Mouse (Mus musculus) intestine, embryonic 14.5 days (tissue): ENCODE data around the gene Cpsf7. TPM values are rescaled to one million over a fixed set of nuclear protein-coding genes. Genes with fewer than 3 reads are reported as not detected.
A peak's percentile ranks its signal among the peaks of the same experiment; 100 is the strongest.

Experiments used
- ATAC-seq: fragments of 200-750 bp; cut with Nextera tagmentation; replicated peaks from 2 replicates; pipeline ENCODE4 v1.8.0; 2017; ENCODE audit warnings: low read depth, moderate number of reproducible peaks, moderate TSS enrichment, moderate library complexity; ENCODE audit not compliant: low FRiP score, low TSS enrichment
- DNase-seq: peaks from one replicate; pipeline ENCODE4 v3.0.0-alpha.2; 2018; ENCODE audit warnings: low spot score
- H3K27ac ChIP-seq: fragments of 300-500 bp; sonication (generic); 2 replicates; pipeline ENCODE4 v1.5.1; 2014; ENCODE audit warnings: low read depth, mild to moderate bottlenecking, control low read depth
- H3K27me3 ChIP-seq: fragments of 300-500 bp; sonication (generic); replicated peaks from 2 replicates; pipeline ENCODE4 v1.6.1; 2014; ENCODE audit warnings: low read length, control low read depth; ENCODE audit not compliant: control insufficient read depth, insufficient read depth
- H3K36me3 ChIP-seq: fragments of 300-500 bp; sonication (generic); 2 replicates; pipeline ENCODE4 v1.6.1; 2014; ENCODE audit warnings: low read length, control low read depth; ENCODE audit not compliant: control insufficient read depth, insufficient read depth
- H3K4me1 ChIP-seq: fragments of 300-500 bp; sonication (generic); replicated peaks from 2 replicates; pipeline ENCODE4 v1.6.1; 2014; ENCODE audit warnings: low read length, control low read depth, mixed read lengths; ENCODE audit not compliant: control insufficient read depth, insufficient read depth
- H3K4me2 ChIP-seq: fragments of 300-500 bp; sonication (generic); 2 replicates; pipeline ENCODE4 v1.6.1; 2014; ENCODE audit warnings: low read length
- H3K4me3 ChIP-seq: fragments of 300-500 bp; sonication (generic); 2 replicates; pipeline ENCODE4 v1.5.1; 2014; ENCODE audit warnings: low read depth, low read length, control low read depth, mixed read lengths
- H3K9ac ChIP-seq: fragments of 300-500 bp; sonication (generic); 2 replicates; pipeline ENCODE4 v1.6.1; 2014; ENCODE audit warnings: mild to moderate bottlenecking, low read length
- H3K9me3 ChIP-seq: fragments of 300-500 bp; sonication (generic); 2 replicates; pipeline ENCODE4 v1.6.1; 2016; ENCODE audit warnings: low read length, control low read depth; ENCODE audit not compliant: control insufficient read depth
- WGBS: fragments of 180-500 bp; shearing (Covaris S2); extraction: QIAGEN DNeasy Blood & Tissue Kit; methylation state at CpG from one replicate; pipeline ENCODE4 v1.1.7; 2014; 5-methylcytosine and 5-hydroxymethylcytosine counted together
- polyA plus RNA-seq: library from polyadenylated mRNA; unstranded; fragments of >200 nt; fragmentation: Nextera tagmentation; extraction: Ambion mirVana; gene quantifications from 2 replicates; pipeline ENCODE4 v1.2.1, GENCODE M21; 2014

The Cpsf7 gene
- polyA plus RNA-seq, 1 experiment from 2014 or later: 51.0 TPM

DNA sequence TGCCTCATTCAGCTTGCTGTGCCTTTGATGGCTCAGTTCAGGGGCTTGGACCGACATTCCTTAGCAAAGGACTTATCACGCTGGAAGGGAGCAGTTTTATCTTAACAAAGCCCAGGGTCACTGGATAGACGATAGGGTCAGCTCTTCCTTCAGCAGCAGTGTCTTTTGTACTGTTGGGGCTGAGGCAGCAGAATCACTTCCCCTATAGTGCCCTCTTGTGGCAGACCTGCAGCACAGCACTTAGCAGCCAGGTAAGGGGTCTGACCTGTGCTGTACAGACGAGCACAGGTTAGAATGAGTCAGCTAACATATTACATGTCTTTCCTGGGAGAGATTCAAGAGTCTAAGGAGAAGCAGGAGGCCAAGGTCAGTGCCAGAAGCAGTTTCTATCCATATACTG is 22.5 kb upstream of the Cpsf7 start:
- H3K4me1 ChIP-seq: peaks cover 7% of the 10 kb centered on the region; the same call in 1 of the 2 replicates
- H3K4me3 ChIP-seq: no peak overlapping the region
- no peaks in the 10 kb centered on the region for H3K9me3 ChIP-seq
- 0 out of 2 replicates have a peak, but pooled peaks have one; percentile 71 for ATAC-seq
- 8% methylated on average over 4 of the region's 4 CpGs for WGBS
- H3K27ac ChIP-seq: no peak overlapping the region
- H3K36me3 ChIP-seq: peaks cover 54% of the 10 kb centered on the region
- H3K9ac ChIP-seq: no peak overlapping the region
- no peak overlapping the region for H3K4me2 ChIP-seq
- DNase-seq: peak; percentile 70
- H3K27me3 ChIP-seq: no peaks in the 10 kb centered on the region

DNA sequence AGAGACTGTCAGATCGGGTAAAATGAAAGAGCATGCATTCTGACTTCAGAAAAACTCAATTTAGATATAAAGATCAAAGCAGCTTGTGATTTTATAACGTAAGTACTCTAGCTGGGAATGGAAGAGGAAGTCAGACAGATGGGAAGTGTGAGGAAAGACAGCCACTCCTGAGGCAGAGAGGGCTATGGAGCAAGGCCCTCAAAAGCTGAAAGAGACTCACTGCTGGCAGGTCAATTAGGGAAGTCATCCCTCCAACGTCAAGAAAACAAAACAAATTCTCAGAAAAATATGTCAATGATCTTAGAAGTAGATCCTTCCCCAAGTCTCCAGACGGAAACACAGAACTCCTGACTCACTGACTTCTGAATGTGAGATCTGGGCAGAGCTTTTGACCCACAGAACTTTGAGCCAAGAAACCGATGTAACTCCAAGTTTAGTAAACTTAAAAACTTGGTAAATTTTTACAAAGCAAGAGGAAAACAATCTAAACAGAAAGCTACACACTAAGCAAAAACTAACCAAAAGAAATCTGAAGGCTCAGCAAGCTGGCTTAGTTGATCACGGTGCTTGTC is 14.2 kb upstream of the Cpsf7 start:
- WGBS: 77% methylated on average over 6 of the region's 6 CpGs
- ATAC-seq: no peak
- no peak overlapping the region for H3K27ac ChIP-seq
- no peak overlapping the region for H3K4me2 ChIP-seq
- H3K27me3 ChIP-seq: no peaks in the 10 kb centered on the region
- no peak overlapping the region for H3K9ac ChIP-seq
- H3K4me1 ChIP-seq: no peaks in the 10 kb centered on the region
- no peak for DNase-seq
- H3K9me3 ChIP-seq: no peaks in the 10 kb centered on the region
- peaks cover 54% of the 10 kb centered on the region for H3K36me3 ChIP-seq
- no peak overlapping the region for H3K4me3 ChIP-seq

DNA sequence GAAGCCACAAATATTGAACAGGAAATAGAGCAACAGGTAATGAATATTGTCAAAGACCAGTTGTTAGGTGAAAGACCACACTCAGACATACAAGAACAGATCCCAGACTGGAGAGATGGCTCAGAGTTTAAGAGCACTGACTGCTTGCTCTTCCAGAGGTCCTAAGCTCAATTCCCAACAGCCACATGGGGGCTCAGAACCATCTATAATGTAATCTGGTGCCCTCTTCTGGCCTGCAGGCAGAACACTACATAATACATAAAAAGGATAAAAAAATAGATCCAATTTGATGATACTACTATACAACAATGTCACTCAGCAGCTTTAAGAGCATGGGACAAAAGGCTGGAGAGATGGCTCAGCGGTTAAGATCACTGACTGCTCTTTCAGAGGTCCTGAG is 4.7 kb upstream of the Cpsf7 start:
- no peak overlapping the region for H3K4me3 ChIP-seq
- ATAC-seq (no peak), DNase-seq (no peak)
- peaks cover 21% of the 10 kb centered on the region for H3K36me3 ChIP-seq
- H3K27ac ChIP-seq: no peak overlapping the region
- H3K27me3 ChIP-seq: no peaks in the 10 kb centered on the region
- WGBS: 38% methylated on average over 1 of the region's 1 CpGs
- H3K4me2 ChIP-seq: no peak overlapping the region
- no peaks in the 10 kb centered on the region for H3K9me3 ChIP-seq
- H3K9ac ChIP-seq: no peak overlapping the region
- H3K4me1 ChIP-seq: peaks cover 6% of the 10 kb centered on the region

DNA sequence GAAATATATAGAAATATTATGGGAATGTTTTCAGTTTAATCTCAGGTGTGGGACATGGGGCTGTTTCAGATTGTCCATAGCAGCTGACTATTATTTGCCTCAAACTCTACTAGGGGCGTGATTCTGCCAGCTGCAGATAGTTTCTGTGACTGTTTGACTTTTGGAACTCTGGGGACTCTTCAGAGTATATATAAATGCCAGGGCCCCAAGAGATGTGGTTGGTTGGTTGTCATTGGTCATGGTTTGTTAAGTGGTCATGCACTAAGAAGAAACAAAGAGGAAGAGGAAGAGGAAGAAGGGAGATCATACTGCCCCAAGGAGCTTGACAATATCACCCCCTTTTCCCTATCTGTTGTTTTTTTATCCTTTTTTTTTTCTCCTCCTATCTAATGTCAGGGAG is 3.1 kb upstream of the Cpsf7 start:
- Histone ChIP-seq H3K4me2 (no peak overlapping the region), H3K9ac (no peak overlapping the region), H3K9me3 (no peaks in the 10 kb centered on the region), H3K4me3 (no peak overlapping the region), H3K4me1 (peaks cover 16% of the 10 kb centered on the region), H3K36me3 (peaks cover 17% of the 10 kb centered on the region), H3K27me3 (no peaks in the 10 kb centered on the region), H3K27ac (no peak overlapping the region)
- 84% methylated on average over 1 of the region's 1 CpGs for WGBS
- ATAC-seq (no peak), DNase-seq (no peak)

DNA sequence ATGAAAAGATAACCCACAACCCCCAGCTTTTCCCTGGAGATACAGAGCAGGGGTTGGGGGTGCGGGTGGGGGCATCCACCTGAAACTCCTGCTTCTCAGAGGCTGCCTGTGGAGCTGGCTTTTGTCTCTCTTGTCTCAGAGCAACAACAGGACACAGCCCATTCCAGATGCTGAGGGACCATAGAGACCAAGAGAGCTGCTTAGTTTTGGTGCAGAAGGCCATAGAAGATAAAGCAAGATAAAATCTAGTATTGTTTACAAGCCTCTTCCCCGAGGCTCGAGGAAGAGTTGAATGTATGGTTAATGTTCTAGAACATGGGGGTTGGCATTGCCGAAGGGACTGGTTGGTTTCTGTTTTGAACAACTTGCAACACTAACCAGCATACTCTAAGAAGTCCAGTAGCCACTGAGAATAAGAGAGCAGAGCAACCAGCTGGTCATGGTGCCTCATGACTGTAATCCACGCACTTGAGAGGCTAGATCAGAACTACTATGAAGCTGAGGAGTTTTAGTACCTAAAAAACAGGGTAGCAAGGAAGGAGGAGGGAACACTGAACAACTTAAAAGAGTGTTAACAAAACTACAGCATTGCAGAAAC is 1.5 kb upstream of the Cpsf7 start:
- no peaks in the 10 kb centered on the region for H3K27me3 ChIP-seq
- no peak overlapping the region for H3K27ac ChIP-seq
- no peaks in the 10 kb centered on the region for H3K9me3 ChIP-seq
- no peak for ATAC-seq
- peaks cover 20% of the 10 kb centered on the region for H3K4me1 ChIP-seq
- peaks cover 19% of the 10 kb centered on the region for H3K36me3 ChIP-seq
- no peak for DNase-seq
- peak overlapping the region; percentile 96; the same call in 1 of the 2 replicates for H3K4me3 ChIP-seq
- peak overlapping the region; percentile 83 for H3K4me2 ChIP-seq
- WGBS: 70% methylated on average over 5 of the region's 5 CpGs
- peak overlapping the region; percentile 97; the same call in 1 of the 2 replicates for H3K9ac ChIP-seq

DNA sequence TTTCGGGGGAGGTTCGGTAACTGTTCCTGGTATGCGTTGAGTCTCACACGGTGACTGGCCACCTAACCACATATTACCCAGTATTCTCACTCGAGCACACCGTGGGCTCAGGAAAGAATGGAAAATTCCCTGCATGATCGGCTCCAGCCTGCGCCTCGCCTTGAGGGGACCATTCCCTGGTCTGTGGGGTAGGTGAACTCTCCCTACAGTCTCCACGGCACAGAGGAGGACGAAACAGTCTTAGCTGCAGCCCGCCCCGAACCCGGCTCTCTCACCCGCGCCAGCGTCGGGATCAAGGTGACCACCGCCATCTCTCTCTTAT is 321 bp upstream of the Cpsf7 start:
- WGBS: 1% methylated on average over 19 of the region's 19 CpGs
- Histone ChIP-seq H3K36me3 (peaks cover 25% of the 10 kb centered on the region), H3K4me3 (peak overlapping the region; percentile 96), H3K27ac (peak overlapping the region; percentile 98), H3K4me2 (peak overlapping the region; percentile 83), H3K9ac (peak overlapping the region; percentile 97), H3K4me1 (peaks cover 20% of the 10 kb centered on the region), H3K27me3 (no peaks in the 10 kb centered on the region), H3K9me3 (no peaks in the 10 kb centered on the region)
- DNase-seq: no peak
- ATAC-seq: no peak

DNA sequence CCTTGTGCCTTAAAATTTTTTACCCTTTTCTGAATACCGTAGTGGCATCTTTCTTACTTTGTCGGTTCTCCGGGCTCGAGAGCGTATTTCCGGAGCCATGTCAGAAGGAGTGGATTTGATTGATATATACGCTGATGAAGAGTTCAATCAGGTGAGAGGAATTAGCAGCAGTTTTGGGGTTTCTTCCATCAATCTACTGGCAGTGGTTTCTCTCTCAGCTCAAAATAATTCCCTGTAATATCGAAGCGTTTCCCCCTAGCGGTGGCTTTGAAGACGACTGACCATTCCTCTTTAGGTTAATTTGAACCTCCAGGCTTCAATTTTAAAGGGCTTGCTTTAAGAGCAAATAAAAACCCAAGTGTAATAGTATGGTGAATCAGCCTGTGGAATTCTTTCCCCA is 844 bp downstream of the Cpsf7 start, which contains the start of gene Sdhaf2:
TSS of gene Sdhaf2 (minus strand) at position 233 of the 400 bp plus-strand sequence.
- Histone ChIP-seq H3K4me2 (peak within 1 kb of the TSS; percentile 83), H3K4me1 (peaks cover 20% of the 10 kb centered on the region), H3K9ac (peak within 1 kb of the TSS; percentile 97), H3K9me3 (no peaks in the 10 kb centered on the region), H3K27ac (peak within 1 kb of the TSS; percentile 98), H3K27me3 (no peaks in the 10 kb centered on the region), H3K4me3 (peak within 1 kb of the TSS; percentile 96), H3K36me3 (peaks cover 36% of the 10 kb centered on the region)
- ATAC-seq: no peak
- no peak for DNase-seq
- WGBS: under 1% methylated on average over 11 of the region's 11 CpGs

DNA sequence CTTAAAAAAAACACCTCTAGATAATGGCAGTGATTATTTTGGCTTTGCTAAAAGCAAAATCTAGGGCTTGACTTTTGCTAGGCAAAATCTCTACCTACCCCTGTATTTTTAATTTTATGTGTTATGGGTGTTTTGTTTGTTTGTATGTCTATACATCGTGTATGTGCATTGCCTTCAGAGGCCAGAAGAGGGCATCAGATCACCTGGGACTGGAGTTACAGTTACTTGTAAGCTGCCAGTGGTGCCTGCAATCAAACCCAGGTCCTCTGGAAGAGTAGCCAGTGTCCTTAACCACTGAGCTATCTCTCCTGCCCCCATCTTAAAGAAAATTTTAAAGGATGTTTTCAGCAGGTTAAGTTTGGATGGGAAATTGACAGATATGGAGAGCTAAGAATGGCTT is 5.0 kb downstream of the Cpsf7 start:
- H3K36me3 ChIP-seq: peaks cover 76% of the 10 kb centered on the region
- no peak overlapping the region for H3K27ac ChIP-seq
- H3K9ac ChIP-seq: no peak overlapping the region
- H3K4me3 ChIP-seq: no peak overlapping the region
- no peak for DNase-seq
- peaks cover 15% of the 10 kb centered on the region for H3K4me1 ChIP-seq
- no peaks in the 10 kb centered on the region for H3K27me3 ChIP-seq
- H3K9me3 ChIP-seq: no peaks in the 10 kb centered on the region
- WGBS: 97% methylated on average over 1 of the region's 1 CpGs
- no peak for ATAC-seq
- no peak overlapping the region for H3K4me2 ChIP-seq

DNA sequence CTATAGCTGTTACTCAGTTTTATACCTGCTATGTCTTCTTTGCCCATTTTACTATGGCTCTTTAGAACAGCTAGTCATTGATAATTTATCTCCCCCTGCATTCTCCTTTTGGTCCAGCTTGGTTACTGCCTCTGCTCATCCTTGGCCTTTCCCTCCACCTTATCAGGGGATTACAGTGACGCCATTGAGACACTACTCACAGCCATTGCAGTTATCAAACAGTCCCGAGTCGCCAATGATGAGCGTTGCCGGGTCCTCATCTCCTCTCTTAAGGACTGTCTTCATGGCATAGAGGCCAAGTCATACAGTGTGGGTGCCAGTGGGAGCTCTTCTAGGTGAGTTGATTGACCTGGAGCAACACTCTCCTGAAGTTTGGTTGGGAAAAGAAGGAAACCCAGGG is 14.4 kb downstream of the Cpsf7 start:
- WGBS: 91% methylated on average over 5 of the region's 5 CpGs
- H3K9ac ChIP-seq: no peak overlapping the region
- no peaks in the 10 kb centered on the region for H3K27me3 ChIP-seq
- H3K4me1 ChIP-seq: no peaks in the 10 kb centered on the region
- no peak overlapping the region for H3K4me2 ChIP-seq
- no peak overlapping the region for H3K4me3 ChIP-seq
- DNase-seq: no peak
- ATAC-seq: no peak
- H3K9me3 ChIP-seq: no peaks in the 10 kb centered on the region
- H3K27ac ChIP-seq: no peak overlapping the region
- H3K36me3 ChIP-seq: peaks cover 95% of the 10 kb centered on the region
